ENCODE assay signal across 10 mouse cellular contexts in the genomic region with DNA sequence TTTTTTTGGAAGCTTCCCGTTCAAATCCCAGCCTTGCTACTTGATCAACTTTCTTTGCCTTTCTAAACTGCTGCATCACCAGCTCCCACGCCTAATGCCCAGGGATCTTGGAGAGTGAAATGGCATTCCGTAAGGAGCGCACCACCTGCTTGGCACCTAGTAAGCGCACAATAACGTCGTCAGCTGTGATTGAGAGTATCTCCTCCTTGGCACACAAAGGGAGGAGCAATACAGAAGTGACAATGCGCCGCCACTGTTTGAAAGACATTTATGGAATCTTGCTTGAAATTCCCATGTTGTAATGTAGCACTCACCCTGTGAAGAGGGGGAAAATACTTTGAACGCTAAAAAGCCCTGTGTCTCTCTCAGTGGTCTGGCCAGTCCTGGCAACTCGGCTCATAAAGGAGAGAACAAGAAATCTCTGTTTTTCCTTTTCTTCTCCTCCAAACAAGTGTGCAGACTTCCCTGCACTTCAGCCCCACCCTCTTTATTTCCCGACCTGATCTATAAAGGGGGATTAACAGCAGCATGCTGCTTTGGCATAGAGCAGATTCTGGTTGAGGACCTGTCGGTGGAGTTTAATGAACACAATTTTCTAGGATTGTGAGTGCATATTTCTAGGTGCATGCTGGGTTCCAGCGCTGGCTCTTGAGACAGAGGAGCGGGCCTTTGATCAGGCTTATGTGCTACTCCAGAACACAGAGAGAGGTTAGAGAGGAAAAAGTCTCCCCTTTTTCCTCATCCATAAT.
DNase-seq lines count a peak whose midpoint lies in the region; ATAC-seq and TF ChIP-seq lines count a peak whose summit lies in the region.
"Had no signal": no experiment of that assay in that cellular context is flagged by ENCODE, and none has a peak within 500 bp of the region (broad histone marks: within the 10 kb centered on the region; RNA-seq: fewer than 3 reads in every experiment).

No protein-coding gene starts in this region.

- H3K4me2 ChIP-seq in forebrain, embryonic 15.5 days (replicated peaks), result peak overlapping the region; percentile 61
- H3K4me2 ChIP-seq in midbrain, embryonic 13.5 days (replicated peaks), result peak overlapping the region; percentile 36
- no peak overlapping the region for H3K4me2 ChIP-seq in kidney, embryonic 16.5 days (replicated peaks; ENCODE audit: low read depth, low read length)
- H3K4me2 ChIP-seq in lung, postnatal 0 days (replicated peaks; ENCODE audit: low read depth, low read length), result no peak overlapping the region

- TF ChIP-seq EP300 in lung, postnatal 0 days (IDR thresholded peaks at IDR 0.05), result no peak

- no peaks in the 10 kb centered on the region for H3K9me3 ChIP-seq in forebrain, embryonic 15.5 days
- no peaks in the 10 kb centered on the region for H3K9me3 ChIP-seq in midbrain, embryonic 13.5 days
- H3K9me3 ChIP-seq in kidney, embryonic 16.5 days (ENCODE audit: low read length), result no peaks in the 10 kb centered on the region
- no peaks in the 10 kb centered on the region for H3K9me3 ChIP-seq in lung, postnatal 0 days (ENCODE audit: low read length)

- H3K4me1 ChIP-seq in forebrain, embryonic 15.5 days, result peaks cover 48% of the 10 kb centered on the region
- peaks cover 52% of the 10 kb centered on the region for H3K4me1 ChIP-seq in midbrain, embryonic 13.5 days (replicated peaks)
- peaks cover 6% of the 10 kb centered on the region; the same call in 1 of the 2 replicates for H3K4me1 ChIP-seq in kidney, embryonic 16.5 days (ENCODE audit: insufficient read depth, low read length)
- no peaks in the 10 kb centered on the region for H3K4me1 ChIP-seq in lung, postnatal 0 days (ENCODE audit: insufficient read depth, low read depth, low read length)

- no peak for TF ChIP-seq CTCF in lung, postnatal 0 days (IDR thresholded peaks at IDR 0.05)

- DNase-seq in brain, adult 2 months (ENCODE audit: low read depth, low spot score), result peak; percentile 75
- DNase-seq in cerebellum, adult 8-10 months, result peak; percentile 39
- DNase-seq in gastrocnemius, postnatal 4 days (ENCODE audit: low spot score in 2 of 2), result no peak
- DNase-seq in c-Kit-positive CD71-positive TER-119-positive erythroid progenitor cells, embryonic 14.5 days (ENCODE audit: low spot score), result no peak
- no peak for DNase-seq in lung, postnatal 0 days (ENCODE audit: low spot score)

- peak overlapping the region; percentile 8; the same call in 1 of the 2 replicates for H3K4me3 ChIP-seq in forebrain, embryonic 15.5 days
- no peak overlapping the region for H3K4me3 ChIP-seq in midbrain, embryonic 13.5 days (replicated peaks)
- no peak overlapping the region for H3K4me3 ChIP-seq in kidney, embryonic 16.5 days (ENCODE audit: low read length)
- H3K4me3 ChIP-seq in lung, postnatal 0 days (ENCODE audit: low read depth, low read length), result no peak overlapping the region
- H3K4me3 ChIP-seq: erythroblast, embryonic 14.5 days had no signal

- ATAC-seq in forebrain, embryonic 15.5 days (replicated peaks), result peak; percentile 24
- peak; percentile 49 for ATAC-seq in midbrain, embryonic 13.5 days
- ATAC-seq in kidney, embryonic 16.5 days (ENCODE audit: low FRiP score, low TSS enrichment), result no peak
- no peak for ATAC-seq in lung, postnatal 0 days

- H3K9ac ChIP-seq in forebrain, embryonic 15.5 days (replicated peaks), result peak overlapping the region; percentile 38
- peak overlapping the region; percentile 43; the same call in 1 of the 2 replicates for H3K9ac ChIP-seq in midbrain, embryonic 13.5 days (replicated peaks)
- no peak overlapping the region for H3K9ac ChIP-seq in kidney, embryonic 16.5 days (replicated peaks; ENCODE audit: low read length)
- no peak overlapping the region for H3K9ac ChIP-seq in lung, postnatal 0 days (replicated peaks; ENCODE audit: low read depth)

- H3K27ac ChIP-seq in forebrain, embryonic 15.5 days (replicated peaks), result peak overlapping the region; percentile 99
- H3K27ac ChIP-seq in midbrain, embryonic 13.5 days, result peak overlapping the region; percentile 88
- H3K27ac ChIP-seq in kidney, embryonic 16.5 days (ENCODE audit: low read length), result no peak overlapping the region
- no peak overlapping the region for H3K27ac ChIP-seq in lung, postnatal 0 days (ENCODE audit: low read length)
- H3K27ac ChIP-seq: kidney, postnatal 0 days had no signal

- WGBS in forebrain, embryonic 15.5 days, result 7% methylated on average over 15 of the region's 15 CpGs
- WGBS in midbrain, embryonic 13.5 days, result 19% methylated on average over 15 of the region's 15 CpGs
- WGBS in kidney, embryonic 16.5 days, result 64% methylated on average over 15 of the region's 15 CpGs
- 57% methylated on average over 15 of the region's 15 CpGs for WGBS in lung, postnatal 0 days

- H3K27me3 ChIP-seq in forebrain, embryonic 15.5 days, result no peaks in the 10 kb centered on the region
- no peaks in the 10 kb centered on the region for H3K27me3 ChIP-seq in midbrain, embryonic 13.5 days
- H3K27me3 ChIP-seq in kidney, embryonic 16.5 days (ENCODE audit: insufficient read depth, low read length), result no peaks in the 10 kb centered on the region
- no peaks in the 10 kb centered on the region for H3K27me3 ChIP-seq in lung, postnatal 0 days (replicated peaks; ENCODE audit: insufficient read depth, low read length)

- no peaks in the 10 kb centered on the region for H3K36me3 ChIP-seq in forebrain, embryonic 15.5 days
- H3K36me3 ChIP-seq in midbrain, embryonic 13.5 days, result no peaks in the 10 kb centered on the region
- H3K36me3 ChIP-seq in kidney, embryonic 16.5 days (ENCODE audit: insufficient read depth, low read length), result no peaks in the 10 kb centered on the region
- no peaks in the 10 kb centered on the region for H3K36me3 ChIP-seq in lung, postnatal 0 days (ENCODE audit: insufficient read depth, low read length)

Comparison
In these comparisons a context has a peak if more than half of its experiments do, and no peak if none do; other contexts are left out.
1. DNase-seq: peak in brain, adult 2 months (single experiment) and cerebellum, adult 8-10 months (single experiment); none in gastrocnemius, postnatal 4 days (0 of 2), c-Kit-positive CD71-positive TER-119-positive erythroid progenitor cells, embryonic 14.5 days (single experiment) and lung, postnatal 0 days (single experiment).
2. ATAC-seq: peak in forebrain, embryonic 15.5 days (single experiment) and midbrain, embryonic 13.5 days (single experiment); none in kidney, embryonic 16.5 days (single experiment) and lung, postnatal 0 days (single experiment).
3. H3K27ac ChIP-seq: peak in forebrain, embryonic 15.5 days (single experiment) and midbrain, embryonic 13.5 days (single experiment); none in kidney, embryonic 16.5 days (single experiment) and lung, postnatal 0 days (single experiment).
4. H3K4me2 ChIP-seq: peak in forebrain, embryonic 15.5 days (single experiment) and midbrain, embryonic 13.5 days (single experiment); none in kidney, embryonic 16.5 days (single experiment) and lung, postnatal 0 days (single experiment).
5. H3K9ac ChIP-seq: peak in forebrain, embryonic 15.5 days (single experiment) and midbrain, embryonic 13.5 days (single experiment); none in kidney, embryonic 16.5 days (single experiment) and lung, postnatal 0 days (single experiment).